Comparison of ENCODE assay signal across 8 mouse cellular contexts in the genomic region with DNA sequence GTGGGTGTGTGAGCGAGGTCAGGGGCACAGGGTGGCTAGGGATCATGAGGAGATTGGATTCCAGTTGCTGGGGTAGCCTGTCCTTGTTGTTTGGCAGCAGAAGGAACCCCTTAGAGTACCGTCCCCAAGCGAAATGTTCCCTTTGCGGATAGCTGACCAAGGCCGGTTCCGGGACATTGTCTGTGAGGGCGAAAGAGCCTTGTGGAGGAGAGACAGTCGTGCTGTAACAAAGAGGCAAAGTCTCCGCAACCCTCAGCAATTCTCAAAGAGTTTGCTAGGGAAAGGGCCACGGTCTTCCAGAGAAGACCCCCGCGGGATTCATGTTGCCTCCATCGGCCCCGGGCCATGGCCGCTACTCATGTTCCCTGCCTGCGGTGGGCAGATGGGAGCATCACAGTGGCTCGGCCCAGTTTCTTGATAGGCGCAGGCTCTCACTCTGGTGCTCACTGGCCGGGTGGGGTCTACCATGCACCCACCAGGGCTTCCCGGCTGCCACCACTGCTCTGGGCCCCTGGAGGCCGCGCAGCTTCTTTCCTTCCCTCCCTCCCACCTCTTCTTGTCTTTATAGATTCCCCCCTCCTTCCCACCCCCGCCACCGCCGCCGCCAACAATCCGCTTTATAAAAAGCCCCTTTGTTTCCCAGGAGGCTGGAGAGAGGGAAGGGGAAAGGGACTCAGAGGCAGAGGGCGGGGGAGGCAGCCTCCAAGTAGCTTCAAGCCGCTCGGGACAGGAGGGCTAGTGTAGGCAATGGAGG. TPM values are rescaled to one million over a fixed set of nuclear protein-coding genes. Genes with fewer than 3 reads are reported as not detected.
DNase-seq lines count a peak whose midpoint lies in the region; ATAC-seq and TF ChIP-seq lines count a peak whose summit lies in the region.

No protein-coding gene starts in this region.

- H3K4me2 ChIP-seq in intestine, embryonic 14.5 days (ENCODE audit: low read length): peak overlapping the region; percentile 64
- H3K4me2 ChIP-seq in limb, embryonic 14.5 days (replicated peaks; ENCODE audit: low read depth, low read length, severe bottlenecking): peak overlapping the region; percentile 66
- H3K4me2 ChIP-seq in neural tube, embryonic 13.5 days: peak overlapping the region; percentile 69

- H3K36me3 ChIP-seq in intestine, embryonic 14.5 days (ENCODE audit: control insufficient read depth, insufficient read depth, low read length): no peaks in the 10 kb centered on the region
- no peaks in the 10 kb centered on the region for H3K36me3 ChIP-seq in limb, embryonic 14.5 days (ENCODE audit: control insufficient read depth, insufficient read depth, low read length)
- H3K36me3 ChIP-seq in neural tube, embryonic 13.5 days: no peaks in the 10 kb centered on the region

- WGBS in intestine, embryonic 14.5 days: 16% methylated on average over 22 of the region's 30 CpGs
- WGBS in limb, embryonic 14.5 days: 25% methylated on average over 28 of the region's 30 CpGs
- WGBS in neural tube, embryonic 13.5 days: 22% methylated on average over 30 of the region's 30 CpGs

- H3K27me3 ChIP-seq in intestine, embryonic 14.5 days (replicated peaks; ENCODE audit: control insufficient read depth, insufficient read depth, low read length): peaks cover 49% of the 10 kb centered on the region
- peaks cover 4% of the 10 kb centered on the region for H3K27me3 ChIP-seq in limb, embryonic 14.5 days (ENCODE audit: control insufficient read depth, insufficient read depth, low read length)
- H3K27me3 ChIP-seq in neural tube, embryonic 13.5 days: no peaks in the 10 kb centered on the region; the same call in 1 of the 2 replicates

- no peaks in the 10 kb centered on the region for H3K9me3 ChIP-seq in intestine, embryonic 14.5 days (ENCODE audit: control insufficient read depth, low read length)
- H3K9me3 ChIP-seq in limb, embryonic 14.5 days (ENCODE audit: control insufficient read depth, low read length): no peaks in the 10 kb centered on the region
- H3K9me3 ChIP-seq in neural tube, embryonic 13.5 days: no peaks in the 10 kb centered on the region

- TF ChIP-seq POLR2A in limb, embryonic 14.5 days (IDR thresholded peaks at IDR 0.05; ENCODE audit: borderline replicate concordance, extremely low read depth, insufficient read depth, insufficient read length): no peak

- H3K27ac ChIP-seq in intestine, embryonic 14.5 days (ENCODE audit: low read depth): no peak overlapping the region
- H3K27ac ChIP-seq in limb, embryonic 14.5 days (replicated peaks; ENCODE audit: low read depth, low read length): no peak overlapping the region
- H3K27ac ChIP-seq in neural tube, embryonic 13.5 days (replicated peaks): peak overlapping the region; percentile 85

- peak overlapping the region; percentile 45 for H3K4me3 ChIP-seq in intestine, embryonic 14.5 days (ENCODE audit: low read depth, low read length)
- peak overlapping the region; percentile 44 for H3K4me3 ChIP-seq in limb, embryonic 14.5 days (replicated peaks; ENCODE audit: low read length)
- H3K4me3 ChIP-seq in neural tube, embryonic 13.5 days: peak overlapping the region; percentile 53

- DNase-seq in layer of hippocampus, adult 11-12 months (ENCODE audit: low spot score): peak; percentile 21
- no peak for DNase-seq in layer of hippocampus, adult 9-10 months (ENCODE audit: low spot score)
- peak; percentile 44 for DNase-seq in cerebellum, adult 8-10 months
- peak; percentile 5 to 34 for DNase-seq in frontal cortex, postnatal 10 days (ENCODE audit: low spot score in 2 of 2)
- DNase-seq in intestine, embryonic 14.5 days (ENCODE audit: low spot score): peak; percentile 58
- no peak for DNase-seq in limb, embryonic 14.5 days (ENCODE audit: low spot score)
- no peak for DNase-seq in yolk sac, embryonic 10.5 days (ENCODE audit: low spot score)

- ATAC-seq in intestine, embryonic 14.5 days (replicated peaks; ENCODE audit: low FRiP score, low TSS enrichment, low read depth): peak; percentile 33; the same call in 1 of the 2 replicates
- peak; percentile 48; the same call in 1 of the 2 replicates for ATAC-seq in limb, embryonic 14.5 days (ENCODE audit: low FRiP score, low read depth)
- peak; percentile 80 for ATAC-seq in neural tube, embryonic 13.5 days (ENCODE audit: low read depth)

- 0 out of 2 replicates have a peak overlapping the region, but pooled peaks have one; percentile 4 for H3K9ac ChIP-seq in intestine, embryonic 14.5 days (ENCODE audit: low read length)
- peak overlapping the region; percentile 36; the same call in 1 of the 2 replicates for H3K9ac ChIP-seq in limb, embryonic 14.5 days (ENCODE audit: low read depth, low read length, severe bottlenecking)
- peak overlapping the region; percentile 74 for H3K9ac ChIP-seq in neural tube, embryonic 13.5 days

- H3K4me1 ChIP-seq in intestine, embryonic 14.5 days (replicated peaks; ENCODE audit: control insufficient read depth, insufficient read depth, low read length): no peaks in the 10 kb centered on the region
- no peaks in the 10 kb centered on the region for H3K4me1 ChIP-seq in limb, embryonic 14.5 days (ENCODE audit: control insufficient read depth, insufficient read depth, low read length)
- peaks cover 20% of the 10 kb centered on the region for H3K4me1 ChIP-seq in neural tube, embryonic 13.5 days (replicated peaks)

RNA-seq across cellular contexts. Expression of a gene that starts 1.5 kb away (rescaled TPM):
- 2.6 and 2.8 TPM in 2 replicates for polyA plus RNA-seq in intestine, embryonic 14.5 days (2014; fragmentation: Nextera tagmentation; extraction: Ambion mirVana)
- 3.9 and 5.0 TPM in 2 replicates for polyA plus RNA-seq in limb, embryonic 14.5 days (2012; rRNA removed)
- polyA plus RNA-seq in limb, embryonic 14.5 days (2014; fragmentation: Nextera tagmentation; extraction: Ambion mirVana): 3.6 and 4.0 TPM in 2 replicates
- 6.7 and 6.9 TPM in 2 replicates for polyA plus RNA-seq in neural tube, embryonic 13.5 days (2015; fragmentation: Nextera tagmentation; extraction: Ambion mirVana)

Comparison
In these comparisons a context has a peak if more than half of its experiments do, and no peak if none do; other contexts are left out.
1. DNase-seq: peak in layer of hippocampus, adult 11-12 months (single experiment), cerebellum, adult 8-10 months (single experiment), frontal cortex, postnatal 10 days (2 of 2) and intestine, embryonic 14.5 days (single experiment); none in layer of hippocampus, adult 9-10 months (single experiment), limb, embryonic 14.5 days (single experiment) and yolk sac, embryonic 10.5 days (single experiment).
2. H3K9ac ChIP-seq: peak in every context shown above with its lines; median percentile 74 in neural tube, embryonic 13.5 days; 36 in limb, embryonic 14.5 days; 4 in intestine, embryonic 14.5 days.
3. Peak in every context shown above with its lines, with median percentiles within 50 percentile points of each other: ATAC-seq, H3K4me2 ChIP-seq and H3K4me3 ChIP-seq.